Mouse (Mus musculus) forelimb bud, embryonic 11.5 days (tissue): ENCODE measurements around the gene Cdkn2a.

Experiments
- DNase-seq: peaks from one replicate; pipeline ENCODE4 v3.0.0-alpha.2; 2012; ENCODE audit warnings: low read depth, low spot score

Gene Cdkn2a

DNA sequence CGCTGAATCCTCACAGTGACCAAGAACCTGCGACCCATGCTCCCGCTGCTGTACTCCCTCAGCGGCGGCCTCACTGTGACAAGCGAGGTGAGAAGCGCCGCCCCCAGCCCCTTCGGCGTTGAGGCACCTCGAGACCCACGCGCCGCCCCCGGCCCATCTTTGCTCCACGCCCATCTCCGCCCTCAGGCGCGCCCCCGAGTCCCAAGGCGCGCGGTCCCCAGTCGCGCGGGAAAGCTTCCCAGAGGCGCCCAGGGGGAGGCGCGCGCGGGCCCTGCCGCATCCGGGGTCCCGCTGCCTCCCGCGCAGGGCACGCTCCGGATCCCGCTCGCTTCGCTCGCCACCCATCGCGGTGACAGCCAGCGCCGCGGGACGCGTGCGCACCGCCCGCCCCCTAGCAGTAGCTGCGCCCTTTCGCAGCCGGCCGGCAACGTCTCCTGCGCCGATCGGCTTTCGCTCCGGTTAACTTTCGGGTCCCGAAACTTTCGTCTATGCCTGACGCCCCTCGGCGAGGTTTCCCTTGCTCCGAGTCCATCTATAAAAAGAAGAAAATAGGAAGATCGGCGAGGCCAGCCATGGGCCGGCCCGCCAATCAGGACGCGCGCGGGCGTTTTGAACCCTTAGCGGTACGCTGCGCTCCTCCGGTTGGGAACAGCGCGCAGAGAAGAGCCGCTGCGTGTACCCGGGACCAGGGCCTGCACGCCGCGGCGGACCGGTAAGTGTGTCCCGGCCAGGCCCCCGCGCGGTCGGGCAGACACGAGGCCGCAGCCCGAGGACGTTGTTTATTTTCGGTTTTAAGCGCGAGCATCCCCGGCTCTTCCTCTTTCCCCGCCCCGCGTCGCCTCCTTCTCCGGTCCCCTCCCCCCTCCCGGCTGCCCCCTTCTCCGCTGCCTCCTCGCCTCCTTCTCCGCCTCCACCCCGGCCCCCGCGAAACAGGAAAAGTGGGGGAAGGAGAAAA lies at the start of gene Cdkn2a:
TSS of gene Cdkn2a (minus strand) at position 168 of the 955 bp plus-strand sequence.
- no peak for DNase-seq

DNA sequence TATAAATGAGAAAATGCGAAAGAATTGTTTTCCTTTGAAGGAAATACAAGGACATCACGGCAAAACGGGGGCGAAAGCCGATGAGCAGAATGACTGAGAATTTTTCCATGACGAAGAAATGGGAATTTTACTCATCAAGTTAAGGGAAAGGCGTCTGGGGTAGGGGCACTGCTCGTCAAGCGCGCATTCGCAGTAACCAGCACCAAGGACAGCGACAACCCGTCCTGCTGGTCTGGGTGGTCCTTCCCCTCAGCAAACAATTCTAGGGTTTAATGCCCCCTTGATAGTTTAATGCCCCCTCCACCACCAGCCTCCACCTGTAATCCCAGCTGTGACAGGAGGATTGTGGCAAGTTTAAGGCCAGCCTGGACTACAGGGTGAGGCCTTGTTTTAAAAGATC lies 19.0 kb upstream of the Cdkn2a start:
- DNase-seq, result peak; percentile 80

DNA sequence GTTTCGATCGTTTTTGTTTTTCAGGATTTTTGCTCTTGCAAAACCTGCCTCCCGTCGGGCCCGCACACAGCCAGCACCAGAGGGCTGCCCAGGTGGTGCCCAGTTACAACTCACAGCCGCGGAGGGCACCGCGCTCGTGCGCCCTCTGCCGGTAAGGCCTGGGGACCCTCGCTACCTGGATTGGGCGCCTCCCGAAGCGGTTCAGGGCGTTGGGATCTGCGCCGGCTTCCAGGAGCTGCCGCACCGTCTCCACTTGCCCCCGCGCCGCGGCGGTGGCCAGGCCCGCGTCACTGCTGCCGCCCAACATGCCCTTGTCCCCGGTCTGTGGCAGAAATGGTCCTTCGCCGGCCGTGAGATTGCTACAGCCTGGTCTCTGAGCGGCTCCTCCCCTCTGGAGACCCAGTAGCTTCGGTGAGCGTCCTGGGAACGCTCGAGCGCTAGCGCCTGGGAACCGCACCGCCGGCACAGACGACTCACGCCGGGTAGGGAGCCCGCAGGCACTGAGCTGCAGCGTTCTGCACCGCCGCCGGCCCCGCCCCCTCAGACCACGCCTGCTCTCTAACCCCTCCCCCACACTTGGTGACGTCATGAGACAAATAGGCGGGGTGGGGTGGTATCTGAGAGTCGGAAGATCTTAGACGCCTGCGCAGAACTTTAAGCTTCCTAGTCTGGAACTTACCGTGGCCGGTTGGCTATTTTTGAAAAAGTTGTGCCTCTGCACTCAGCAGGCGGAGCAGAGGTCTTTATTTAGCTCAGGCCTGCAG lies 16.2 kb upstream of the Cdkn2a start, which contains the start of gene Cdkn2b:
TSS of gene Cdkn2b (minus strand) at position 549 of the 764 bp plus-strand sequence.
- peak; percentile 74 for DNase-seq

DNA sequence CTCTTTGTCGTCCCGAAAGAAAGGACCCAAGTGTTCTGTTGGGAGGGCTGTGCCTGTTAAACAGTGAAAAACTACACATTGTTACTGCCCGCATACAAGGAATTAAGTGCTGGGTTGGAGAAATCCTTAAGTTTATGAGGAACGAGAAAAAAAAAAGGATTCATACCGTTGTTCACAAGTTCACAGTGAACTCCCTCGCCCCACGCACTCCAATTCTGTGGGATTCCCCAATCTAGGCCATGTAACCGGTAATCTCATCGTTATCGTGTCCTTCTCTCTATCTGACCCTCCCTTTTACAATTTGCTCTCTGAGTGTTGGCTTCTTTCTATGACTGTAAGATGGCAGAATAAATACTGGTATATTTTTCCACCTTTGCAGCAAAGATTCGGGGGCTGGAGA lies 15.5 kb upstream of the Cdkn2a start:
- DNase-seq, result no peak

DNA sequence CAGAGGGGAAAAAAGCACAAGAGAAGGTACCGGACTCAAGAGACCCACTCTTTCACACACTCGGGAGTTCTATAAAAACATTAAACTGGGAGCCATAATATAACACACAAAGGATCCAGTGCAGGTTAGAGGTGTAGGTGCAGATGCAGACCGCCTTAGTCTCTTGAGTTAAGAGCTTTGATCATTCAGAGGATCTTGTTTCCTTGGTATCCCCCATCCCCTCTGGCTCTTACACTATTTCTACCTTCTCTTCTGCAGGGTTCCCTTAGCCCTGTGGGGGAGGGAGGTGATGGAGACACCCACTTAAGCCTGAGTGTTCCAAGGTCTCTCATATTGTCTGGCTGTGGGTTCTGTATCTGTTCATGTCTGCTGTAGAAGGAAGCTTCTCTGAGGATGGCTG lies 13.5 kb upstream of the Cdkn2a start:
- DNase-seq, result no peak

DNA sequence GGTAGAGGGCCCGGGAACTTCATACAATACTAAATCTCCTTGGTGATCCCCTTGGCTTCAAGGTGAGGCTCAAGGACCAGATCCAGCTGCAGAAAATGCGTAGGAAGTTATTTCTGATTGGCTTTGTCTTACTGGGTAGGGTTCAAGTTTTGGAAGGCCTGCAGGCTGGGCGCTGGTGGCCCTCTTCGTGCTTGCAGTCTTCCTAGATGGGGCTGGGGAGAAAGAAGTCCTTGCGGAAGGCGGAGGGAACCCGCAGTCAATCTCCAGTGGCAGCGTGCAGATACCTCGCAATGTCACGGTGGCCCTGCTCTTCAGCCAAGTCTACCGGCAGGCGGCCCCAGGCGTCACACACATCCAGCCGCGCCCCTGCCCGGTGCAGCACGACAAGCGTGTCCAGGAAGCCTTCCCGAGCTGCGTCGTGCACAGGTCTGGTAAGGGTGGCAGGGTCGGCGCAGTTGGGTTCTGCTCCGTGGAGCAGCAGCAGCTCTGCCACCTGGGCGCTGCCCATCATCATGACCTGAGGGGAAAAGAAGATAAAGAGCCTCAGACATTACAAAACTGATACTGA lies 12.4 kb upstream of the Cdkn2a start:
- no peak for DNase-seq

DNA sequence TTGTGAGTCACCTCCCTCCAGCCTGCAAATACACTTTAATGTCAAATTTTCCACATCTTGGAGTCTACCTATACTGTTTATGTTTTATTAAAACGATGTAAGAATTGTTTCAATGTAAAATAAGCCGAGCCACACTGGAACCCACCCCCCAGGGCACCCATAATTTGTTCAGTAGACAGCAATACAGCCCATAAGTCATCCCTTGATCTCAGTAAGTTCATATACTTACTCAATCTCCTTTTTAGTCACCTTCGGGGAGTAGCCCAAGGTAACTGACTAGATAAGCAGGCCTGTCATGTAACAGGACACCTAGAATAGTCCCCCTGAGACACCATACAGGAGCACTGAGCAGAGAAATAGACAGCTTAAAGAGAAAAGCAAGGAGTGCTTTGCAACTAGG lies 11.2 kb upstream of the Cdkn2a start:
- DNase-seq, result no peak

DNA sequence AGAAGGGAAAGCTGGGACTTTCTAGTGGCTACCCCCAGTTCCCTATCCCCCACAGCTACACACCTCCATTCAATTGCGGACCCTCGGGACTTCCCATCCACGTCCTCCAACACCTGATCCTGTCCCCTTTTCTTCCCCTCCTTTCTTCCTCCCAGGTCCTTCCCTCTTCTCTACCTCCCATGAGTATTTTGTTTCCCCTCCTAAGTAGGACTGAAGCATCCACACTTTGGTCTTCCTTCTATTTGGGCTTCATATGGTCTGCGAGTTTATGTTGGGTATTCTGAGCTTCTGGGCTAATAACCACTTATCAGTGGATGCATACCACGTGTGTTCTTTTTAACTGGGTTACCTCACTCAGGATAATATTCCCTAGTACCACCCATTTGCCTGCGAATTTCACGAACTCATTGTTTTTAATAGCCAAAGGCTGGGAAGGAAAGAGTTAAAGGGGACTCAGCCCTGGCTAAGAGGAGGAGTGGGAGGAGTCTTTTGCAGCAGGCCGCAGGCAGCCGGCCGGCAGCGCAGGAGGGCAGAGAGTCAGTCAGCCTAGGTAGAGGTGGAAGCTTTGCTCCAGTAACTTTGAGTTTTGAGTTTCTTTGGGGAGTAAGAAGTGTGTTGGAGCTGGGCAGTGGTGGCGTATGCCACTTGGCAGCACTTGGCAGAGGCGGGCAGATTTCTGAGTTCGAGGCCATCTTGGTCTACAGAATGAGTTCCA lies 9.0 kb upstream of the Cdkn2a start:
- no peak for DNase-seq

DNA sequence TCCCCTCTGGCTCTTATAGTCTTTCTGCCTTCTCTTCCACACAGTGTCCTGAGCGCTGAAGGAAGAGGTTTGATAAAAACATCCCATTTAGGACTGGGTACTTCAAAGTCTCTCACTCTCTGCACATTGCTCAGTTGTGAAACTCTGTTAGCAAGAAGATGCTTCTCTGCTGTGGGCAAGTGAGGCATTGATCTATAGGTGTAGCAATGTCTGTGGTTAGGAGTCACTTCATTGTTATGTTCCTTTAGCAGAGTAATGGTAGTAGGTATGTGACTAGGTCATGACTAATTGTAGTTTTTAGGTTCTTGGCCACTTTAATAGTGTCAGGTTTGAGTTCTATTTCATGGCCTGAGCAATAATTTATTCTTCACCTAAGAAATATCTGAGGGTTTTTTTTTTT lies 7.7 kb upstream of the Cdkn2a start:
- DNase-seq, result no peak

DNA sequence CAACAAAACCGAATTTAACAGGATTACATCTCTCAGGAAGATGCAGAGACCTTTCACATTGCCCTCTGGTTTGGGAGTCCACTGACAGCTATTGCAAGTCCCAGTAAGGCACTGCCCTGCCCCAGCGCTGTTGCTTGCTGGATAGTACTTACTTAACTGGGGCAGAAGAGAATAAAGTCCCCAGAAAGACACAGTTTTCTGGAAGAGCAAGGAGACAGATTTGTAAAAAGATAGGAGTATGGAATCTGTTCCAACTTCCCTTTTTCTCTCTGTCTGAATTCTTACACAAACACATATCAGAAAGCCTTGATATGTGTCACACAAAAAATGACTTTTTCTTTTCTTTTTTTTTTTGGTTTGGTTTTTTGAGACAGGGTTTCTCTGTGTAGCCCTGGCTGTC lies 5.3 kb upstream of the Cdkn2a start:
- DNase-seq, result no peak

DNA sequence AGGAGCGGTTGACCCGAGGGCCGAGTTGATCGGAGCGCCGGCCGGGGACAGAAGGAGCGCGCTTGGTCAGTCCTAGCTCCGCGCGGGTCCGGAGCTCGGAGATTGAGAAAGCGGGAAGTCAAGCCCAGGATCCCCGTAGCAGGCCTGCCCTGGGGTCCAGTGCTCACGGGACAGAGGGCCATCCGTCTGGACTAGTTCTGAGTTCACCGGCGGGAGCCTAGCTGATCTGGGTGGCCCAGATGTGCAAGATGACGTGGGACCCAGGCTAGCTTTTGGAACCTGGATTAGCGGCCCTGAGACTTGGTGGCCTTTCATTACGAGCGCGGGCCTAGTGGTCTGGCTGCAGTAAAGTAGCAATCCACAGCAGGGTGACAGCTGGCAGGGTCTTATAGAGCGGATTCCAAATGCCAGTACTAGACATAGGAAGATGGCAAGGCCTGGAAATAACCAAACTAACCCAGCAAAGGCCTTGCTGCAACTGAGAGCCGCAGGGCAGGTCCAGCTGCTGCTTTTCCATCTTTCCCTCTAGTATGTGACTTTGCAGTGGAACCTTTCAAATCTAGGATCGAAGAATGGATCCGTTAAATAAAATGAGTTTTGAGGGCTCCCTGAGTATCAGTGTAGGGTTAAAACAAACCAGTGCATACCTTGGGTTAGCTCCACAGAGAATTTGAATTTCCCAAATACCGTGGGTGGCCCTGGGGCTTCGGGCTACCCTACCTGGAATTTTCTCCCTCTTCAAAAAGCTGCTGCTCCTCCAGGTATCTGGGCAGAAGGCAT lies 1.2 kb upstream of the Cdkn2a start:
- no peak for DNase-seq

DNA sequence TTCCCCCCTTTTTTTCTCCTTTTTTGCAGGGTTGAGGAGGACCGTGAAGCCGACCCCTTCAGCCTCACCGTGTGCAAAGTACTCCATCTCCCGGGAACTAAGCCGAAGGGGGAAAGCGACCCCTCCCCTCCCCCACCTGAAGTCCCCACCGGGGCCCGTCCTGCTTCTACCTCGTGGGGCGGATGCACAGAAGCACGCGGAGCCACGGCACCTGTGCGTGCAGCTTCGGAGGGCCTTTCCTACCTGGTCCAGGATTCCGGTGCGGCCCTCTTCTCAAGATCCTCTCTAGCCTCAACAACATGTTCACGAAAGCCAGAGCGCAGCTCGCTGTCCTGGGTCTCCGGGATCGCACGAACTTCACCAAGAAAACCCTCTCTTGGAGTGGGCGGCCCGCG lies 365 bp downstream of the Cdkn2a start:
- no peak for DNase-seq

DNA sequence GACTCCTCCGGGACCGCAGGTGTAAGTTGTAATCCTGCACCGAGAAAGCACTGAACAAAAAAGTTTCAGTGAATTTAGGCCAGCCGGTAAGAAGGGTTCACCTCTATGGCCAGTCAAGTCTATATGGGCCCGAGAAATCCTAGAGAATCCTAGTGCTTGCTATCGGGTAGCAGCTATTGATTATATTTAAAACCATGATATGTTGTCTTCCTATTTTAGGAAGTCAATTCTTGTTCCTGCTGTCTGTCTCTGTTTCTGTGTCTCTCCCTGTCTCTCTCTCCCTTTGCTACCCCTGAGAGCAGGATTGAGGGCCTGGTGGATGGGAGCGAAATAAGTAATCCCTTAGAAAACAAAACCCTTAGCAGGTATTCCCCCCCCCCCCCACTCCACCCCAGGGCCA lies 937 bp downstream of the Cdkn2a start:
- DNase-seq, result no peak

DNA sequence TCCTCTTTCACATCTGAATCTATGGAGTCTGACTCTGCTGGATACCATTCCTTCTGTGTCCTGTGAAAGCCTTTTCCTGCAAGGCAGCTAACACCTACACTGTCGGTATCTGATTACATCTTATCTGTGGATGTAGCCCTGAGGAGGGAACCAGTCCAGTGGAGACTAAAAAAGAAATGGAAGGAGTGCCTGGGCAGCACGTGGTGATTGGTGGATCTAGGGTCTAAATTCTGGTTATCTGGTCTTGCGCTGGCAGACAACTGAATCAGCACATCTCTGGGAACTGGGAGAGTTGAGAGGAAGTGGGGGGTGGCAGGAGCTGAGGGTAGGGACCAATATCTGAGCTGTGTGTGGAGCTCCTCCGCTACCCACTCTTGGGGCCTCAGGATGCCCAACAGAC lies 5.4 kb downstream of the Cdkn2a start:
- DNase-seq, result no peak

DNA sequence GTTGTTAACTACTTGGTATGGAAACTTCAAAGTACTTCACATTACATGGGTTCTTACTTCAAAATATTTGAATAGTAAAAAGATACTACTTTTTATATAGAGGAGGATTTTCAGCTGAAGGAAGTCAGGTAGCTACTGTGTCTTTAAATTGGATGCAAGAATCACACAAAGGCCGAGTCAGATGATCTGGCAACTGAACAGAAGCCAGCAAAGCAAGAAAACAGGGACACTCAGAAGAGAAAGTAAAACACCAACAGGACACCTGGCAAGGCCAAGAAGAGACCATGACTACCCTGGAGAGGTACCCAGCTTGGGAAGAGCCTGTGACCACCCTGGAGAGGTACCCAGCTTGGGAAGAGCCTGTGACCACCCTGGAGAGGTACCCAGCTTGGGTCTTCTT lies 7.9 kb downstream of the Cdkn2a start:
- no peak for DNase-seq

DNA sequence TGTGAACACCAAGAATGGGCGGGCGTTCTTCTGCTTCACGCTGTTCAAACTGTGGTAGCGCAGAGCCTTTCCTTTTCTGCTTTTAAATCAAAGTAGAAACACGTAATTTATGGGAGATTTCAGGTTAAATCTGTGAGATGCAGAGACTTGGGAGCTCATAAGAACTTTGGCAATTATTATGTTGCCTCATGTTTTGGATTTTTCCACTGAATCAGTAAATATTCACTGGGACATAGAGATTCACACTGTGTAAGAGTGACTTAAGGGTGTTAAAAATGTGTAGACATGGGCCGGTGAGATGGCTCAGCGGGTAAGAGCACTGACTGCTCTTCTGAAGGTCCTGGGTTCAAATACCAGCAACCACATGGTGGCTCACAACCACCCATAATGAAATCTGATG lies 8.8 kb downstream of the Cdkn2a start:
- no peak for DNase-seq

DNA sequence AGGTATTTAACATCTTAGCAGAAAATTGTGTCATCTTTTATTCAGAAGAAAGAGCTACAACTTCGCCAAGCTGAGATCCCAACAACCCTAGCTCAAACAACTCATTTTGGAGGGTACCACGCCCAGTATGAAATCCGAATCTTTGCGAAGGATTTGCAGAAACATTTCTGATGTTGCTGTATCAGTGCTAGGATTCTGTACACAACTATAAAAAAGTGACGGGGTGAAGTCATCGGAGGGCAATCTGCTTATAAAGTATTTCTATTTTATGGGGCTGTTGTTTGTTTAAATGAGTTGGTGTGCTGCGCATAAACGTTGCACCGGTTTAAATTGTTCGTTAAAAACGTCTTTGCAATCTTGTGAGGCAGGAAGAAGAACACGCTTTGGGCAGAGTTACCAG lies 11.8 kb downstream of the Cdkn2a start:
- DNase-seq, result no peak

DNA sequence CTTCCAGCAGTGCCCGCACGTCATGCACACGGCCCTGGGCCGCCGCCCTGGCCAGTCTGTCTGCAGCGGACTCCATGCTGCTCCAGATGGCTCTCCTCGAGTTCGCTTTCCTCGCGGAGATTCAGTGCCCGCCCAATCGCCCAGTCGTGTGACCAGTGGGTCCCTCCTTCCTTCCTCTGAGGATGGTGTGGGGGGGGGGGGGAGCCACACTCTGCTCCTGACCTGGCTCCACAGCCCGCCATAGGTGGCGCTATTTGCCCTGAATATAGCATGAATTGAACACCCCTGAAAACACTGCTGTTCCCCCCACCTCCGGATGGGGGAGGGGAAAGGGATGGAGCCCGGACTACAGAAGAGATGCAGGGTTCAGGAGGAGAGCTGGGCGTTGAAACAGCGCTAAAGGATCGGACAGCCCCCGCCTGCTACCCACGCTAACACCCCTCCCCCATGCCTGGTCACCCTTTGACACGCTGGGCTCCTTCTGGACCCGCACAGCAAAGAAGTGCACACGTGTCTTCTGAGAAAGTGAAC lies 12.4 kb downstream of the Cdkn2a start:
- no peak for DNase-seq

DNA sequence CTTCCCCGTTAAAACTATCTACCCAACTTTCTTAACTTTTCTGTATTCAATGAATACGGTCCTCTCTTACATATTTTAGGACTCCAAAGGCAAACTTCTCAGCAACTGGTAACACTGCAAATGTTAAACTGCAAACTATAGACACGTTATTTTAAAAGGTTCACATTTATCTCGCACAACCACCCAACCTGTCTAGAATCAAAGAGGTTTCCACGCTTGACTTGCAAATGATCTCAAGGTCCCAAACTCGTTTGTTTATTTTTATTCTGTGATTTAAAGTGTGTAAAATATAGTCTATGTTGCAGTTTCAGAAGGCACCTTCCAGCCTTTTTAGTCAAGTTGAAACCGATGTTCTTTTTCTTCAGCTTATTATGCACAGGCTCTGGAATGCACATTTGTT lies 13.2 kb downstream of the Cdkn2a start:
- DNase-seq, result no peak

DNA sequence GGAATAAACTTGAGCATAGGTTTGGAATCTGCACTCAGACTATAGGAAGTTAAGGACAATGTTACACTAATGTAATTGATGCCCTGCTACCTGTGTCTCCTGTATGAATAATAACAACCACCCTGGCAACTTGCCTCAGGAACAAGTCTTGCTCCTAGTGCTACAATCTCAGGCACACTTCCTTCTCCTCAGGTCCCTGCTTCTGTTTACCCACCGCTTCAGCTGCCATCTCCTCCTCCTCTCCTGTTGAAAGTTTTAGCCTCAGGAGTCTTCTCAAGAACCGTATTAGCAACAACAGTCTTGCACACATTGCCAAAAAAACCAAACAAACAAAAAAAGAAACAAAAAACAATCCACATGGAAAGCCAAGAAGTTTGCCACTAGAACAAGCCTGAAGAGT lies 14.8 kb downstream of the Cdkn2a start:
- no peak for DNase-seq
